Mouse (Mus musculus) hematopoietic stem cell, adult 5-6 weeks (primary cell): ENCODE measurements at regions not wholly inside any gene's neighbourhood (a gene's known extent, or its start where the extent isn't known, plus 50 kb on each side); places are given as distances from the start of the nearest gene placed in this dataset.

Experiments
- ATAC-seq, 2 experiments: fragments of 125-278 bp in 1 of 2; replicated peaks in 1 of 2; 2 replicates each; pipeline ENCODE4 v1.8.0; 2016 to 2017; ENCODE audit warnings: inconsistent platforms in 2 of 2, mild to moderate bottlenecking in 2 of 2, moderate number of reproducible peaks in 2 of 2, low read depth in 1 of 2, moderate TSS enrichment in 1 of 2; ENCODE audit not compliant: low FRiP score in 2 of 2, poor library complexity in 2 of 2, severe bottlenecking in 2 of 2, insufficient read depth in 1 of 2, low TSS enrichment in 1 of 2

DNA sequence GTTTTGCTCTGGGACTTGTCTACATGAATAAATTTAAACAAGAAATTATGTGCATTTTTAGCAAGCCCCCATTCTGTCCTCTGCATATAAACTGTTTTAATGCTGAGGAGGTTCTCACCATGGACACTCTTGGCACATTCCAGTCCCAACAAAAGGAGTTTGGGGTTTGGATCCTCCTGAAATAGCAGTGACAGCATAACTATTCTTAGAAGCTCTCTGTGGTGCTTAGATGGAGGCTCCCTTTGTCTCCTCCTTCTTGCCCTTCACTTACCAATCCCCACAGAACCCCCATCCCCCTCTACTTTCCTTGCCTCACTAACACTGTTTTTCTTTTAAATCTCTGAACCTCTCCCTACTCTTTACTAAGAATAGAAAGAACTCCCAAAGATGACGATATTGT lies 208.9 kb upstream of the Nt5c1b start:
- ATAC-seq = no peak

DNA sequence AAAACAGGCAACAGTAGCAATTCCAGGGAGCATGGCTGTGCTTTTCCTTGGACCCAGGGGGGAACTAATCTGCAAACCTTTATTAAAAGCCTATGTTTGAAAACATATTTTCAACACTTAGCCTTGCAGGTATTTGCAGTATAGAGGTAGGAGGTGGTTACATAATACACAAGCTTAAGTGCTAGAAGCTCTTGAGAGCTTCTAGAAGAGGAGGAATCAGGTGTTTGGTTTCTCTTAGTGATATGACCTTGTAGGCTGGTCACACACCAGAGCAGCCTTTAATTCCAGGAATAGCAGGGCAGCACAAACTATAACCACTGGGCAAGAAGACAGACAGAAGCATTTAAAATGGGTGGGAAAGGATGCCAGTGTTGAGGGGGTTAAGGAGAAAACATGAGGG lies 201.7 kb upstream of the Nt5c1b start:
- ATAC-seq = no peak

- ATAC-seq = no peak
Measured at GRCm38 (mm10) chr12:10168581-10168980, 201.2 kb upstream of the Nt5c1b start.

GRCm38 (mm10) chr12:10178718-10179117 lies 191.1 kb upstream of the Nt5c1b start:
- ATAC-seq = no peak

- ATAC-seq = no peak
Measured at GRCm38 (mm10) chr12:10179147-10179814, 190.5 kb upstream of the Nt5c1b start.

- no peak for ATAC-seq
Measured at GRCm38 (mm10) chr12:10179815-10180468, 189.8 kb upstream of the Nt5c1b start.

- ATAC-seq = no peak
Measured at GRCm38 (mm10) chr12:10182589-10182988, 187.2 kb upstream of the Nt5c1b start.

- no peak for ATAC-seq
Measured at GRCm38 (mm10) chr12:10186576-10186975, 183.2 kb upstream of the Nt5c1b start.

DNA sequence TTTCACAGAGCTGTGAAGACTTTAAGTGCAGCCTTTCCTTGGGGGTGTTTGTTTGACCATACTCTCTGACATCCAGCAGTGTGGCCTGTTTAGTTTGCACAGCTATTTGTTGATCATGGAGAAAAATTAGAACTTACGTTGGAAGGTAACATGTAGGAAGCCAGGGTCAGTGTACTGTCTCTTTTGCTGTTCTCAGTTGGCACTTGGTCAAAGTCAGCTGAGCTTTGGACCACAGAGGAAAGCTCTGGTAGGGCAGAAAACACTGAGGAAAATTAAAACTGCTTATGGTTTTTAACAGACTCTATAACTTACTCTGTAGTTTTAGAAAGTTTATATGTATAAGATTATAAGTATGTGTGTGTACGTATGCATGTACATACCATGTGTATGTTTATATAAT lies 180.0 kb upstream of the Nt5c1b start:
- ATAC-seq = no peak

DNA sequence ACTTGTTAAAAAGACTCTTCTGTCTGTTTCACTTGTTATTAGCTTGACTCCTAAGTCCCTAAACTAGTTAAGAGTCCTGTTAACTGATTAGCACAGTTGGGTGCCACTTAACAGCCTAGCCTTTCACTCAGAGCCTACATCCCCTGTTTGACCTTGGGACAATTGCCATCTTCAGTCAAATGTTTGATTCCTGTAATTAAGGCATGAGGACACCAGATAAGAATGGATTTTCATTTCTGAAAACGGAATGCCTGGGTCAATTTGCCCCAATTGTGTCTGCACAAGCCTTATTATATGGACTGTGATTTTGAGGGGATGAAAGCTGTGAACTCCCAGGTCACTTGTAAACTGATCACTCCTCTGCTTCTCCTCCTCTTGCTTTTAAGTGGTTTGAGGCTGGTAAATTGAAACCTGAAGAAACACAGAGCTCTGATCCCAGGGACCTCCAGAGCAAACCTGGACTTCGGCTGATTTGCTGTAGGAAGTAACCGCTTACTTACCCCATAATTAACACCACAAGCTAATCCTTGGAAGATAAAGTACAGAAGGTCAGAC lies 171.8 kb upstream of the Nt5c1b start:
- no peak for ATAC-seq

DNA sequence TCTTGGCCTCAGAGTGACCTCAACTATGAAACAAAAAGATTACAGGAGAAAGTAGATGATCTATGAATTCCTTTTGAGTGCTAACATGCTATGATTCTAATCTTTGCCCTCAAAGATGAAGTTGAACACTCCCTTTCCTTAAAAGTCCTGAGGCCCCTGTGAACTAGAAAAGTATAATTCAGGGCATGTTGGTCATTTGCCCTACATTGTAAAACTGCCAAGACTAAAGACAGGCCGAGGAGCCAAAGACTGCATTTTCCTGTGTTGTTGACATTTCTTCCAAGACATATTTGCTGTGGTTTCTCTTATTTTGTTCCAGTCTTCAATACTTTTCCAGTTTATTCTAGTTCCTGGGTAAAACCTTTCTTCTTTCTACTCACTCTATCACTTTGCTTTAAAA lies 159.9 kb upstream of the Nt5c1b start:
- no peak for ATAC-seq

DNA sequence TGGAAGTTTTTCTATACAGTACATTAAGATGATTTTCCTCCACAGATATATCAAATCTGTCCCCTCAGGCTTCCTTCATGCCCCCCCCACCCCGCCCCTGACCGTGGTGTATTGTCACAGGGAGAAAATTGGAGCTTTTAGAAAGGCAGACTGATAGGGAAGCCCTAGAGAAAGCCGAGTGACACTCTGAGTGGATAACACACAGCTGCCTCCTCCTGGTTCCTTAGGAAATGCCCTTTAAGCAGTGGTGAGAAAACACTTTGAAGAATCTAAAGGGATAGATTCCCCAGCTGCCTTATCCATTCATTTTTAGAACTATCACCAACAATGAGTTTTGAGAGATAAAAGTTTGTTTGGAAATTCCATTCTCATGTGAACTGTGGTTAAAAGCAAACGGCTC lies 147.0 kb upstream of the Nt5c1b start:
- no peak for ATAC-seq

DNA sequence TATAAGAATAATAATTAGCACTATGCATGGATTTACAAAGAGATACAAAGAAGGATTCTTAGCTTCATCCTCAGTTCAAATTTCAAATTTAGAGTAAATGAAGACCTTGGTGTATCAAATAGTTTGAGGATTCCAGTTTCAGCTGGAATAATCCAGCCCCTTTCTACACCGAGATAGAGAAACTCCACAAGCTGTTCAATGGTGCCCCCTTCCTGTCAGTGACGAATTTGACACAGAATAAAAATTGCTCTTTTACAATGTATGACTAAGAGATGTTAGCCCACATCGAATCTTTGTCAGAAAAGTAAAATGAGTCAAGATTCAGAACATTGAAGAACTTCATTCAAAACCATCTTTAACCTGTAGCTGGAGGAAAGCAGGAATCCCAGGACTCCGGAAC lies 145.9 kb upstream of the Nt5c1b start:
- ATAC-seq = peak; percentile 60 to 67; a peak in 3 of 4 replicates

DNA sequence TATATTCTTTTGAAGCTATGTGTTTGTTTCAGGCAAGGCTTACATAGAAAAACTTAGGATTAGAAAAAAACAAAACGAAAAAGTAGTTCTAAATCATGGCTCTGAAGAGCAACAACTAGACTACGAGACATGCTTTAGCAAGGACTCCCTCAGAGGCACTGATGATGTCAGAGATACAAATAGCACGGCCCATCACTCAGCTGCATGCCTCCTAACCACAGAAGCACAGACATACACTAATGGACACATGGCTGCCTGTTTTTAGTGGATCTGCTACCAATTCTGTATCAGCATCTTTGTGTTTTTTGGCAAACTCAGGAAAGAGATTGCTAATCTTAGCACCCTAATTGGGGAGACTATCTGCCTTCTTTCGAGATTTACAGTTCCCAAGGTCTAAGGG lies 138.6 kb upstream of the Nt5c1b start:
- no peak for ATAC-seq

DNA sequence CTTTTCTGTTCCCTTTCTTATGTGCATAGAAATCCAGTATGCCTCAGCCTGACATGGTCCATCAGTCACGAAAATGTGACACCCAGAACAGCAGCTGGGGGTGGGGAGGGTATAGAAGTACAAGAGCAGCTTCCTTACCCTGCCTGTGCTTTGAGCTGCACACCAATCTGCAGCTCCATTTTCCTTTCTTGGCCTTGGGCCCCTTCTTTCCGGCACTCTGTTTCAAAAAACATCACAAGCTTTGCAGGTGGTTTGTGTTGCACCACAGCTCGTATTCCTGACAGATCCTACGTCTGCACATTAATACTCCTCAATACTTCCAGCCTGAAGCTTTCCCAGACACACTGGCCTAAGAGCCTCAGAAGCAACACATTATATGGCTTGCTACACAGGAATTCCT lies 138.1 kb upstream of the Nt5c1b start:
- no peak for ATAC-seq

GRCm38 (mm10) chr12:10248110-10248509 lies 121.7 kb upstream of the Nt5c1b start:
- no peak for ATAC-seq

GRCm38 (mm10) chr12:10256385-10256784 lies 113.4 kb upstream of the Nt5c1b start:
- no peak for ATAC-seq

- no peak for ATAC-seq
Measured at GRCm38 (mm10) chr12:10266201-10266600, 103.6 kb upstream of the Nt5c1b start.

DNA sequence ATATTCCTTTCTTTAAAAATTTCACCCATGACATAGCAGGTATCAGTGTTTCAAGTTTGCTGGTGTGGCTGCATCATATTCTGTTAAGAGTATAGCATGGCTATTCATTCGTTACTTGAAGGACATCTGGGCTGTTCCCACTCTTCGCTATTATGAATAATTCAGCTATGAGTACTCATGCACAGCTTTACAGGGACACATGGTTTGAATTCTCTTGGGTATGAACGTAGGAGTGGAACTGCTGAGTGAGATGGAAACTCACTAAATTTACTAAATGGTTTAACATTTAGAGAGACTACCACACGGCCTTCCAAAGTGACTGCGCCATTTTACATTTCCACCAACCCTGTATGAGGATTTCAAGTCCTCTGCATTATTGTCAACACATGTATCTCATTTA lies 97.7 kb upstream of the Nt5c1b start:
- no peak for ATAC-seq
